18 mouse cellular contexts compared by ENCODE assay signal in the genomic region with DNA sequence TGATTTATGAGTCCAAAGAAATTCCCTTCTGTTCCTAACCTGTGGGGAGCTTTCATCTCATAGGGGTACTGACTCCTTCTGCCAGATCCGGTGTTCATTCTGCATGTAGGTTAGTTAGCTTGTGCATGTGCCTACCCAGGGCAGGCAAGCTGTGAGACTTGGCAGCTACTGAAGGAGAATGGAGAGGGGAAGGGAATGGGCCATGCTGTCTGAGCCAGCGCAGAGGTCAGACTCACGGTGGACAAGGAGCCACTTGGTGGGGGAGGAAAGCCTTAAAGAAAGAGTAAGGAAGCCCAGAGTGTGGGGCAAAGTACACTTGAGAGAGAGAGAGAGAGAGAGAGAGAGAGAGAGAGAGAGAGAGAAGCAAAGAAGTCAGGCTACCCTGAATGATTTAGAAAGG.
DNase-seq lines count a peak whose midpoint lies in the region; ATAC-seq and TF ChIP-seq lines count a peak whose summit lies in the region.
"Had no signal": no experiment of that assay in that cellular context is flagged by ENCODE, and none has a peak within 500 bp of the region (broad histone marks: within the 10 kb centered on the region; RNA-seq: fewer than 3 reads in every experiment).

No protein-coding gene starts in this region.

- no peak overlapping the region for H3K9ac ChIP-seq in hindbrain, embryonic 14.5 days
- H3K9ac ChIP-seq in hindbrain, embryonic 13.5 days, result no peak overlapping the region
- H3K9ac ChIP-seq in midbrain, embryonic 11.5 days (ENCODE audit: low read length), result no peak overlapping the region
- no peak overlapping the region for H3K9ac ChIP-seq in midbrain, embryonic 16.5 days (ENCODE audit: low read depth, low read length)
- H3K9ac ChIP-seq: embryonic facial prominence, embryonic 12.5 days; liver, embryonic 13.5 days had no signal

- H3K27ac ChIP-seq in hindbrain, embryonic 14.5 days, result 0 out of 2 replicates have a peak overlapping the region, but pooled peaks have one; percentile 38
- no peak overlapping the region for H3K27ac ChIP-seq in hindbrain, embryonic 13.5 days
- H3K27ac ChIP-seq in midbrain, embryonic 11.5 days (ENCODE audit: low read depth, low read length), result no peak overlapping the region
- H3K27ac ChIP-seq in midbrain, embryonic 16.5 days (ENCODE audit: low read length), result no peak overlapping the region
- H3K27ac ChIP-seq in cerebellum, adult 2 months (ENCODE audit: insufficient read depth, low read length), result peak overlapping the region; percentile 82
- H3K27ac ChIP-seq: embryonic facial prominence, embryonic 12.5 days; limb, embryonic 10.5 days; liver, embryonic 13.5 days; stomach, postnatal 0 days had no signal

- peaks cover 9% of the 10 kb centered on the region for H3K4me1 ChIP-seq in hindbrain, embryonic 14.5 days (replicated peaks; ENCODE audit: control insufficient read depth, insufficient read depth, low read length)
- peaks cover 20% of the 10 kb centered on the region for H3K4me1 ChIP-seq in hindbrain, embryonic 13.5 days (replicated peaks)
- peaks cover 5% of the 10 kb centered on the region for H3K4me1 ChIP-seq in midbrain, embryonic 11.5 days (ENCODE audit: control insufficient read depth, insufficient read depth, low read length)
- peaks cover 12% of the 10 kb centered on the region; the same call in 1 of the 2 replicates for H3K4me1 ChIP-seq in midbrain, embryonic 16.5 days (ENCODE audit: control insufficient read depth, insufficient read depth, low read length)
- H3K4me1 ChIP-seq in cerebellum, adult 2 months (ENCODE audit: control insufficient read depth, insufficient read depth, low read length), result peaks cover 37% of the 10 kb centered on the region
- H3K4me1 ChIP-seq: embryonic facial prominence, embryonic 12.5 days had no signal

- TF ChIP-seq CTCF in cerebellum, adult 2 months (IDR thresholded peaks at IDR 0.05; ENCODE audit: borderline replicate concordance, insufficient read depth, low read depth, low read length), result no peak

- WGBS in hindbrain, embryonic 14.5 days, result 67% methylated on average over 3 of the region's 3 CpGs
- 68% methylated on average over 3 of the region's 3 CpGs for WGBS in hindbrain, embryonic 13.5 days
- WGBS in midbrain, embryonic 11.5 days, result 86% methylated on average over 3 of the region's 3 CpGs
- 59% methylated on average over 3 of the region's 3 CpGs for WGBS in midbrain, embryonic 16.5 days
- WGBS in cerebellum, adult 2 months, result 3% methylated on average over 3 of the region's 3 CpGs

- no peak for ATAC-seq in hindbrain, embryonic 14.5 days (ENCODE audit: low FRiP score)
- ATAC-seq in hindbrain, embryonic 13.5 days (ENCODE audit: low FRiP score), result no peak
- no peak for ATAC-seq in midbrain, embryonic 11.5 days (ENCODE audit: low FRiP score)
- no peak for ATAC-seq in midbrain, embryonic 16.5 days
- no peak for ATAC-seq in monocyte, adult 5-6 weeks (replicated peaks; ENCODE audit: insufficient number of reproducible peaks, low FRiP score, low TSS enrichment, poor library complexity, severe bottlenecking)
- ATAC-seq: lung, postnatal 0 days had no signal

- H3K4me2 ChIP-seq in hindbrain, embryonic 14.5 days (replicated peaks), result no peak overlapping the region
- H3K4me2 ChIP-seq in hindbrain, embryonic 13.5 days, result no peak overlapping the region
- no peak overlapping the region for H3K4me2 ChIP-seq in midbrain, embryonic 11.5 days
- no peak overlapping the region for H3K4me2 ChIP-seq in midbrain, embryonic 16.5 days (ENCODE audit: low read length)
- H3K4me2 ChIP-seq: embryonic facial prominence, embryonic 12.5 days; heart, embryonic 11.5 days; liver, embryonic 13.5 days had no signal

- DNase-seq in hindbrain, embryonic 14.5 days (ENCODE audit: low spot score), result no peak
- DNase-seq in midbrain, embryonic 11.5 days (ENCODE audit: low spot score, missing footprints), result peak; percentile 47
- peak; percentile 78 to 91 for DNase-seq in cerebellum, adult 2 months
- no peak for DNase-seq in layer of hippocampus, adult 9-11 months
- DNase-seq: B cell, adult 2 months; gastrocnemius, postnatal 36 days; liver, embryonic 13.5 days; right cerebral cortex, postnatal 14 days; thymus, postnatal 36 days had no signal

- TF ChIP-seq POLR2A in cerebellum, adult 2 months (IDR thresholded peaks at IDR 0.05; ENCODE audit: borderline replicate concordance, insufficient read depth, low read length), result 0 out of 2 replicates have a peak, but pooled peaks have one; percentile 24

- H3K27me3 ChIP-seq in hindbrain, embryonic 14.5 days (ENCODE audit: control insufficient read depth, insufficient read depth, low read length), result no peaks in the 10 kb centered on the region
- no peaks in the 10 kb centered on the region for H3K27me3 ChIP-seq in hindbrain, embryonic 13.5 days
- H3K27me3 ChIP-seq in midbrain, embryonic 11.5 days (ENCODE audit: control insufficient read depth, insufficient read depth, low read length), result no peaks in the 10 kb centered on the region
- H3K27me3 ChIP-seq in midbrain, embryonic 16.5 days (ENCODE audit: control insufficient read depth, insufficient read depth, low read depth, low read length), result no peaks in the 10 kb centered on the region
- no peaks in the 10 kb centered on the region for H3K27me3 ChIP-seq in cerebellum, adult 2 months (ENCODE audit: control insufficient read depth, insufficient read depth, low read length)
- H3K27me3 ChIP-seq: embryonic facial prominence, embryonic 12.5 days; liver, embryonic 13.5 days had no signal

- H3K9me3 ChIP-seq in hindbrain, embryonic 14.5 days (ENCODE audit: control insufficient read depth, low read length), result no peaks in the 10 kb centered on the region
- H3K9me3 ChIP-seq in hindbrain, embryonic 13.5 days, result no peaks in the 10 kb centered on the region
- H3K9me3 ChIP-seq in midbrain, embryonic 11.5 days (ENCODE audit: control insufficient read depth, low read length), result no peaks in the 10 kb centered on the region
- H3K9me3 ChIP-seq in midbrain, embryonic 16.5 days (replicated peaks; ENCODE audit: control insufficient read depth, low read length, poor library complexity, severe bottlenecking), result no peaks in the 10 kb centered on the region
- H3K9me3 ChIP-seq: embryonic facial prominence, embryonic 12.5 days; limb, embryonic 10.5 days; liver, embryonic 13.5 days had no signal

- H3K36me3 ChIP-seq in hindbrain, embryonic 14.5 days (replicated peaks; ENCODE audit: control insufficient read depth, insufficient read depth), result no peaks in the 10 kb centered on the region
- no peaks in the 10 kb centered on the region for H3K36me3 ChIP-seq in hindbrain, embryonic 13.5 days
- no peaks in the 10 kb centered on the region for H3K36me3 ChIP-seq in midbrain, embryonic 11.5 days (ENCODE audit: control insufficient read depth, insufficient read depth, low read length)
- H3K36me3 ChIP-seq in midbrain, embryonic 16.5 days (ENCODE audit: control insufficient read depth, insufficient read depth, low read length), result no peaks in the 10 kb centered on the region
- H3K36me3 ChIP-seq: embryonic facial prominence, embryonic 12.5 days; limb, embryonic 10.5 days; liver, embryonic 13.5 days had no signal

- no peak overlapping the region for H3K4me3 ChIP-seq in hindbrain, embryonic 14.5 days (replicated peaks; ENCODE audit: low read length)
- no peak overlapping the region for H3K4me3 ChIP-seq in hindbrain, embryonic 13.5 days
- H3K4me3 ChIP-seq in midbrain, embryonic 11.5 days (ENCODE audit: low read depth, low read length), result no peak overlapping the region
- H3K4me3 ChIP-seq in midbrain, embryonic 16.5 days (ENCODE audit: low read depth, low read length), result no peak overlapping the region
- H3K4me3 ChIP-seq in cerebellum, adult 2 months (replicated peaks; ENCODE audit: insufficient read depth, low read depth, low read length), result no peak overlapping the region
- H3K4me3 ChIP-seq: embryonic facial prominence, embryonic 12.5 days; limb, embryonic 10.5 days; liver, embryonic 13.5 days; myocyte had no signal

Comparison
In these comparisons a context has a peak if more than half of its experiments do, and no peak if none do; other contexts are left out.
1. H3K27ac ChIP-seq: peak in hindbrain, embryonic 14.5 days (single experiment) and cerebellum, adult 2 months (single experiment); none in hindbrain, embryonic 13.5 days (single experiment), midbrain, embryonic 11.5 days (single experiment) and midbrain, embryonic 16.5 days (single experiment).
2. DNase-seq: peak in midbrain, embryonic 11.5 days (single experiment) and cerebellum, adult 2 months (2 of 2); none in hindbrain, embryonic 14.5 days (single experiment) and layer of hippocampus, adult 9-11 months (single experiment).